Mouse (Mus musculus) brown adipose tissue, adult 24 weeks (tissue): ENCODE data around the gene Gm45021. TPM values are rescaled to one million over a fixed set of nuclear protein-coding genes. Genes with fewer than 3 reads are reported as not detected.
"Not testable (repeated sequence)": the region's sequence is repeated elsewhere in the genome, so short reads cannot be mapped to it uniquely, and the experiment has no call there.

ENCODE experiments used
- H3K27ac ChIP-seq: fragments of 200-500 bp; replicated peaks from 2 replicates; pipeline ENCODE4 v1.5.1; 2012; ENCODE audit warnings: low read depth, mild to moderate bottlenecking, low read length
- H3K4me1 ChIP-seq: fragments of 200-500 bp; 2 replicates; pipeline ENCODE4 v1.6.1; 2012; ENCODE audit warnings: low read length, mixed read lengths; ENCODE audit not compliant: control insufficient read depth, insufficient read depth, insufficient read length
- H3K4me3 ChIP-seq: fragments of 200-500 bp; 2 replicates; pipeline ENCODE4 v1.5.1; 2012; ENCODE audit warnings: low read depth, mild to moderate bottlenecking, low read length, moderate library complexity; ENCODE audit not compliant: insufficient read depth
- polyA plus RNA-seq: library from polyadenylated mRNA; stranded (reverse); fragments of >200 nt; gene quantifications from 2 replicates; pipeline ENCODE4 v1.2.4, GENCODE M21; 2012; ENCODE audit not compliant: missing spikeins, insufficient read depth, insufficient read length

The Gm45021 gene
- polyA plus RNA-seq, 1 experiment: not detected

DNA sequence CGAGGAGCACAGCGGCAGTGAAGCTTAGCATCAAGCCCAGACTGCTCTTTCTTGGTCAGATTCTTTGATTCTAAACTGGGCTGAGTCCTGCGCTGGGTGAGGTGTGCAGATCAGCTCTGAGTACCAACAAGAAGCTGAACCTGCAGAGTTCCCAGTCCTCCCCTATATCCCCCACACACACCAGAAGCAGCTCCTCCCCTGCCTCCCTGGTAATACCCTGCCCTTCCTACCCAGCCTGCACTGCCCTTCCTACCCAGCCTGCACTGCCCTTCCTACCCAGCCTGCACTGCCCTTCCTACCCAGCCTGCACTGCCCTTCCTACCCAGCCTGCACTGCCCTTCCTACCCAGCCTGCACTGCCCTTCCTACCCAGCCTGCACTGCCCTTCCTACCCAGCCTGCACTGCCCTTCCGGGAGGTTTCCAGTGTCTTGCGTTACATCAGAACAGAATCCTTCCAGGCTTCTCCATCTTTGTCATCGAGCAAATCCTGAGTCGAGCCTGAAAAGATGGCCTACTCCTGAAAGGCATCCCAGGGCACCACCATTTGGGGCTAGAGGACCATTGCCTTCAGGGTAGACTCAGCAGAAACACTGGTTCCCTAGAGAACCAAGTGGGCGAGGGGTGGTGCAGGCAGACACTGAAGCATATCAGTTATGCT is 32.9 kb downstream of the Gm45021 start:
- H3K27ac ChIP-seq, H3K4me1 ChIP-seq: not testable (repeated sequence)
- peak overlapping the region; percentile 24 for H3K4me3 ChIP-seq

DNA sequence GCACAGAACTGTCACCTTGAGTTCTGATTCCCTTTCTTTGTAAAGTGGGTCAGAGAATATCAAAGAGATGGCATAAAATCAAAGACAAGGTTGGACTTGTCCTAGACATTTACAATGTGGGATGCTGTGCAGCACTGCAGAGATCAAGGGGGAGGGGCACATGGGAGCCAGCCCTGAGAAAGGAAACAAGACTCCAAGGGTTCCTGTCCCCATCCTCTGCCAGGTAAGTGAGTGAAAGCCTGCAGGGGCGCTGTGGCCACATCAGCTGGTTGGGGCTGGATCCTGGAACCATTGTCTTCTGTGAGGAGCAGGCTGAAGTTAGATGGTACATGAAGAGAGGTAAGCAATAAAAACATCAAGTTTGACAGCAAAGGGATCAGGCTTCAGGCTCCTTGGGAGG is 34.0 kb downstream of the Gm45021 start:
- H3K4me3 ChIP-seq: no peak overlapping the region
- peaks cover 5% of the 10 kb centered on the region; the same call in 1 of the 2 replicates for H3K4me1 ChIP-seq
- no peak overlapping the region for H3K27ac ChIP-seq

DNA sequence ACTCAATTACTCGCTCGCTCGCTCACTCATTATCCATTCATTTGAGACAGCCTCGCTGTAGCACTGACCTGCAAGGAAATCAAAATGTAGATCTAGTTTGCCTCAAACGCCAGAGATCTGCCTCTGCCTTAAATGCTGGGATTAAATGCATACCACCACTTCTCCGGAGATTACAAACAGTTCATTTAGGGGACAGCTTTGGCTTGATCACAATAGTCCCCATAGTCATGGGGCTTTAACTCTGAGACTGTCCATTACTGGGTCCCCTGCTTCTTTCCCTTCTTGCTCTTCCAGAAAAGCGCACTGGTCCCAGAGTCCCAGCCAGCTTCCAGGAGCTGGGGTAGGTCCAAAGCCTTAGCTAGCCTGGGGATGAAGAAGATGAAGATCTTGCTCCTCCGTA is 37.1 kb downstream of the Gm45021 start, which contains the start of gene AI854703:
AI854703 (plus strand) TSS at position 301 of the 400 bp plus-strand sequence.
- no peak within 1 kb of the TSS for H3K27ac ChIP-seq
- H3K4me1 ChIP-seq: peaks cover 5% of the 10 kb centered on the region; the same call in 1 of the 2 replicates
- H3K4me3 ChIP-seq: peak within 1 kb of the TSS; percentile 60

DNA sequence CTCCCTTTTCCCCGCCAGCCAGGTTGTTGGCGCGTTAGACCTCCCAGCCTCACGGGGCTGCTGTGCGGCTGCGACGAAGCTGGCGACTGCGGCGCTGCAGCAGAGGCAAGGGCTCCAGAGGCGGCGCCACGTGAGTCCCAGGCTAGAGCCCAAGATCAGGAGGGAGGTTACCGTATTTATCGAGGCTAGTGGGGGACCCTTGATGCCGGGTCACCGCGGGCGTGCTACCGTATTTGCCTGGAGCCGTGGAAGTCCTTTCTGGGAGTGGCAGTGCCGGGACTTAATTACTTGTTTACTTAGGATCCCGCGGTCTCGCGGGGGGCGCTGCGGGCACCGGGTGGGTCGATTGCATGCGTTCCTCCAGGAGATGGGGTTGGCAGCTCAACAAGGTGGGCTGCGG is 37.6 kb downstream of the Gm45021 start:
- H3K27ac ChIP-seq: no peak overlapping the region
- H3K4me3 ChIP-seq: peak overlapping the region; percentile 60
- H3K4me1 ChIP-seq: peaks cover 5% of the 10 kb centered on the region; the same call in 1 of the 2 replicates

DNA sequence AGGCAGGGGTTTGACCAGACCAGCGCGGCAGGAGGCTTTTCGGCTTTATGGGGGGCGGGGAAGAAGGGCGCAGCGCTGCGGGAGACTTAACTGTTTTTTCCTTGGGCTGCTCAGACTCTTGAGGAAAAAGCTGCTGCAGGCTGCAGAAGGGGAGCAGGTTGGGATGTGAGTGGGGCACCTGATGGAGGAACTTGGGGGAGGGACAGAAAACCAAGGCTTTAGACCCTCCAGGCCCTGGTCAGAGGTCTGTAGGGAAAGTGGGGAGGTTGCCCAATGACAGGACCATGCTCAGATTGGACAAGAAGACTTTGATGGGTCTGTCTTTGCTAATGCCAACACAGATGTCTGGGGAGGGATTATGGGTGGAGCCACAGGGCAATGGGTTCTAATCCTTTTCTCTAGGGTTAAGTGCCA is 38.1 kb downstream of the Gm45021 start:
- Histone ChIP-seq H3K4me1 (peaks cover 5% of the 10 kb centered on the region; the same call in 1 of the 2 replicates), H3K4me3 (peak overlapping the region; percentile 60), H3K27ac (no peak overlapping the region)

DNA sequence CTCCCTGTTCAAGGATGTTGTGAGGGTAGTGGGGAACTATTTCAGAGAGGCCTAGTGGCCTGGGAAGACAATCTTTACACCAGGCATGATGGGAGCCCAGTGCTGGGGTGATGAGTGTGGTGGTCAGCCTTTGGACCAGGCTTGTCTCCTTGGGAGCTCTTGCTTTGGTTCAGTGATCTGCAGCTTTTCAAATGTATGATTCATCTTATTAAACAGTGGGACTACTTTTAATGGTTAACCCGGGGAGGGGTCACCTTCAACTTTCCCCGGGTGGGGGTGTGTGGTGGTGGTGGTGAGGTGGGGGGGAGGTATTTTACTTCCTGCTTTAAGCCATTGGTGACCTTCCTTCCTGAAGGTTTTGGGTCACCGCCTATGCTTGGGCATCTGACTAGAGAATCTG is 39.0 kb downstream of the Gm45021 start:
- Histone ChIP-seq H3K27ac (0 out of 2 replicates have a peak overlapping the region, but pooled peaks have one; percentile 42), H3K4me3 (peak overlapping the region; percentile 60; the same call in 1 of the 2 replicates), H3K4me1 (peaks cover 5% of the 10 kb centered on the region; the same call in 1 of the 2 replicates)

DNA sequence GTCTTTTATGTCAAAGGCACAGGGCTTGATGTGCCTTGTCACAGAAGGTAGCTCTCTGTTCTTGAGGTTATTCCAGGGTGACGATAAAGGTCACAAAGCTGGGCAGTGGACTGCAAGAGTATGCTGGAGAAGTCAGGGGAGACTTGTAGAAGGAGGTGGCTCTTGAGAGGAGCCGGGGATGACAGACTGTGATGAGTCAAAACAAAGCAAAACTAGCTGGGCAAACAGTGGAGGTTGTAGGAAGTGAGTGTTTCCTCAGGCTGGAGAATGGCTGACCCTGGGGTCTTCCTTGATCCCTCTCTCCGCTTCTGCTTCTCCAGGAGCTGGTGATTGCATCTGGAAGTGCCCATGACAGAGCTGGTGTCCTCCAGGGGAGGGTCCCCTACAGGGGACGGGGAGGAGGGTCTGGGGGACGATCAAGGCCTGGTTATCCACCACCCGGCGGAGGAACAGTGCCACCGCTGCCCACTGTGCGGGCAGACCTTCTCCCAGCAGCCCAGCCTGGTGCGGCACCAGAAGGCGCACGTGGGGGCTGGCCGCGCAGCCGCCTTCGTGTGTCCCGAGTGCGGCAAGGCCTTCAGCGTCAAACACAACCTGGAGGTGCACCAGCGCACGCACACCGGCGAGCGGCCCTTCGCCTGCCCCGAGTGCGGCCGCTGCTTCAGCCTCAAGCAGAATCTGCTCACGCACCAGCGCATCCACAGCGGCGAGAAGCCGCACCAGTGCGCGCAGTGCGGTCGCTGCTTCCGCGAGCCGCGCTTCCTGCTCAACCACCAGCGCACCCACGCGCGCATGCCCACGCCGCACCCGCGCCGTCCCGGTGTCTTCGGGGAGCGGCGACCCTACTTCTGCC is 39.6 kb downstream of the Gm45021 start:
- Histone ChIP-seq H3K4me1 (peaks cover 5% of the 10 kb centered on the region; the same call in 1 of the 2 replicates), H3K27ac (no peak overlapping the region), H3K4me3 (peak overlapping the region; percentile 41)

DNA sequence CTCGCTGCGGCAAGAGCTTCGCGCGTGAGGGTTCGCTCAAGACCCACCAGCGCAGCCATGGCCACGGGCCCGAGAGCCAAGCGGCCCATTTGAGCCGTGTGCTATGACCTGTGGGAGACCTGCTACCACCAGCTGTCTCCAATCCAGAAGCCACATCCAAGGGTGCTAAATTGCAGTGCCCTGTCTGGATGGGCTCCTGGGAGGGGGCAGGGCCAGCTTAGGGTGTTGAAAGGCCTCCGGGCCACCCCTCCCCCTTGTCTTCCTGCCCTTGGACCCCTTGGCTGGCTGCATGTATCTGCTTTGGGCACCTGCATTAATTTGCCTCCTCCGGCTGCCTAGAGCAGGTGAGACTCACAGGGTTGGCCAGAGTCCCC is 40.2 kb downstream of the Gm45021 start:
- H3K4me1 ChIP-seq: peaks cover 5% of the 10 kb centered on the region; the same call in 1 of the 2 replicates
- H3K27ac ChIP-seq: no peak overlapping the region
- H3K4me3 ChIP-seq: peak overlapping the region; percentile 41

DNA sequence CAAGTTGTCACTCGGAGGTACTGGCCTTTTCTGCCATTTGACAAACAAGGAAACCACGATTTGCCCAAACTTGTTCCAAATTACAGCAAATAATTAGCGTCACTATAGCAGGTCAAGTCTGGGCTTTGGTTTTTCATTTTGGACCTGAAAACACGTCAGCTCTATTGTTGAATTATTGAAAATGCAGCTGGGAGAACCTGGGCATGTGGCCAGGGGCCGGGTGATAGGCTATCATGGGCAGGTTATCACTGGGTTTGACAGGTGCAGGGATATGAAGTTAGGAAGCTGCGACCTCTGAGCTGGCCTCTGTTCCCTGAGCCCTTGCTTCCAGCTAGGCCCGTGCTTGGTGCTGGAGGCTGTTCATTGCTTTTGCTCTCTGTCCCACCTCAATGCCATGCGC is 41.4 kb downstream of the Gm45021 start:
- no peak overlapping the region for H3K27ac ChIP-seq
- peaks cover 5% of the 10 kb centered on the region; the same call in 1 of the 2 replicates for H3K4me1 ChIP-seq
- no peak overlapping the region for H3K4me3 ChIP-seq

DNA sequence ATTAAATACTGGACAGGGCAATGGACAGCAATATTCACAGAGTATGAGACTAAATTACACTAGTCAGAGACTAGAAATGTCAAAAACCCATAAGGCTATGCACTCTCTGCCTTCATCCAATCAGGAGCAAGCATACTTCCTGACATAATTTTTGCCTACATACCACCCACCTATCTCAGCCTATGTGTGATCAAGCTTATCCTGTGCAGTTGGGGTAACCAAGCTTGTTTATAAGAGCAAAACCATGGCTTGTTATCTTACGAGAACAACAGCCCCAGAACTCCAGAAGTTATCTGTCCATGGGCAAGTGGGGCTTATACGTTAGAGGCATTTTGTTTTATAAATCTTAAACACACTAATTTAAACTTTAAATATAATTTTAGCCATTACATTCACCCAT is 45.7 kb downstream of the Gm45021 start:
- Histone ChIP-seq H3K27ac (no peak overlapping the region), H3K4me3 (no peak overlapping the region), H3K4me1 (no peaks in the 10 kb centered on the region)

DNA sequence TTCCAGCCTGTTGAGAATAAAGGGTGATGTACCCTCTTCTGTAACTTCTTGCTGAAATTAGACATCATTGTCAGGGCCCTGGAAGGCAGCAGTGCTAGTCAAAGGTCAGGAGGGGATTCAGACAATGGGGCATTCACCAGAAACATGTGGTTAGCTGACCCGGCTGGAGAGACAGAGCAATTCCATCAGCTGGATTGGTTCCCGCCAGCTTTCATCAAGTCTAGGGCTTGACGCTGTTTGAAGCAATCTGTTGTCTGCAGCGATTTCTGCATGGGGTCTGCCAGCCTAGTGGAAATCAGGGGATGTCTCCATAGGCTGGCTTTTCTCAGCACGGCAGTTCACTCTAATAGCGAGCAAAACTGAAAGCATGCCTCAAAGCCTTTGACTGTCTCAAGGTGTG is 47.1 kb downstream of the Gm45021 start:
- no peak overlapping the region for H3K27ac ChIP-seq
- H3K4me3 ChIP-seq: no peak overlapping the region
- H3K4me1 ChIP-seq: no peaks in the 10 kb centered on the region

DNA sequence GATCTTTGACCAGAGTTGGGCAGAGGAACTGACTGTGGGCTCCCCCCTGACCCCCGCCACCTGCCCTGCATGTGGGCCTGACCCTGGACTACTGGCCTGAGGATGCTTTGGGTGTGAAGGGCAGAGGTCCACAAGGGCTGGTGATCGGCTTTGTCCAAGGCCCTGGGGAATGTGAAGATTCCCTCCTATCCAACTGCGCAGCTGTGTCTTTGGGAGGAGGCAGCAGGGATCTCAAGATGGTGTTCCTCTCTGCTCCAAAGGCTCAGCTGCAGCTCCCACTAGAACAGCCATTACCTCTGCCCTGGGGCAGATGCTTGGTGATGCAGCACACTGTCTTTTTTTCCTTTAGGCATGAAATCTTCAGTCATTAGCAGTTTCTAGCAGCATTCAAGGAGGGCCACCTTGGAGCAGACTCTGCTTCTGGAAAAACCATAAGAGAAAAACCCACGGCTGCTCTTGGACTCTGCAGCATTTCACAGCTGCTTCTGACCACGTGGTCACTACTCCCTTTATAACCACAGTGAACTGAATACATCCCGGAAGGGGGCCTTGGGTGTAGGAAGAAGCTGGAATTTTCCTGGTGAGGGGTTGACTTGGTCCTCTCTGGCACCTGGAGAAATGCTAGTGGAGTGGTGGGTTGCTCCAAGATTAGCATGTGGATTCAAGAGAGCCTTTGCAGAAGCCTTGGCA is 48.5 kb downstream of the Gm45021 start:
- Histone ChIP-seq H3K4me3 (no peak overlapping the region), H3K4me1 (no peaks in the 10 kb centered on the region), H3K27ac (no peak overlapping the region)

DNA sequence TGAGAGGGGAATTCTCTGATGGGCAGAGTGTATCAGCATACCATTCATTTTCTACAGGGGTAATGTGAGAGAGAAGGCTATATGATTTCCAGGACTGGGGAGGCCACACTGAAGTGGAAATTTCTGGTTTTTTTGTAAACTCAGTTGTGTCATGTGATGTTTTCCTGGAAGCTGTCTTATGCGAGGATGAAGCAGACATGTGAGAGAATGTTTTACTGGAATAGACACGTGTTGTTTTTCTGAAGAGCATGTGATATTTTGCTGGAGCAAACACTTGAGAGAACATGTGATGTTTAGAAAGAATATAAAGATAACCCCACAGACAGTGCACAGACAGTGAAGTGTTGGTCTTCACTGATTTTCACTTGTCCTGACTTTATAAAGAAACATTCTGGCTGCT is 49.1 kb downstream of the Gm45021 start:
- H3K4me3 ChIP-seq: no peak overlapping the region
- no peaks in the 10 kb centered on the region for H3K4me1 ChIP-seq

DNA sequence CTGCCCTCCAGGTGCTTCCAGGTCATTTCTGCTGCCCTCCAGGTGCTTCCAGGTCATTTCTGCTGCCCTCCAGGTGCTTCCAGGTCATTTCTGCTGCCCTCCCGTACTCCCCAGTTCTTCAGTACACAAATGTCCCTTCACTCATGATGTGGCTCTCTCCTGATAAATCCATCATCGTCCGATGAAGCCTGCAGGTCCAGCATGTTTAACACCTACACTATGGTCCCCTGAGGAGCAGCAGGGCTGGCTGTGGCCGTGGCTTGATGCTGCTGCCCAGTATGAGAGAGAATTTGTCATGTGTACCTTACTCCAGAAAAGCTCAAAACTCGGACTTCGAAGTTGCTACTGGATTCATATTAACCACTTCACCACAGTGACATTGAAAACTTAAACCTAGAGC is 52.0 kb downstream of the Gm45021 start:
- H3K4me1 ChIP-seq: no peaks in the 10 kb centered on the region
- no peak overlapping the region for H3K4me3 ChIP-seq
- H3K27ac ChIP-seq: no peak overlapping the region

More for the DNA sequence above, 49.1 kb downstream of the Gm45021 start:
- no peak overlapping the region for H3K27ac ChIP-seq

DNA sequence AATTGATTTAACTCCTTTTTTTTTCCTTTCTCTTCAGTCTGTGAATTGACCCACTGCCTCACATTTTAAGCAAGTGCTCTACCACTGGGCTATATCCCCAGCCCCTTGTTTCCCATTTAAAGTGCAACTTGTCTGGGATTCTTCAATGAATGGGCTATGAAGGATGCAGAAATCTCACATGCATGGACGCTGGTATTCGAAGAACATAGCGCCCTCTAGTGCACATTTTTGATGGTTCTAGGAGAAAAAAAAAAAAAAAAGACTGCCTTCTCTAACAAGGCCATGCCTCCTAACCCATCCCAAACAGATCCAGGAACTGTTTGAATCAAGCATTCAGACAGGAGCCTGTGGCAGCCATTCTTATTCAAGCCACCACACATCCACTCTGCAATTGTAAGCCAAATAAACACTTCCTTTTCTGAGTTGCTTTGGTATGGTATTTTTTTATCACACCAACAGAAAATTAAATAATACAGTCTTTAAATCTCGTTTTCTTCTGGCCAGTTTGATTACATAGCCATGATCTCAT is 53.4 kb downstream of the Gm45021 start:
- no peak overlapping the region for H3K27ac ChIP-seq
- H3K4me1 ChIP-seq: peaks cover under 1% of the 10 kb centered on the region; the same call in 1 of the 2 replicates
- no peak overlapping the region for H3K4me3 ChIP-seq
